Mouse (Mus musculus) lung, embryonic 14.5 days (tissue): Measurements from ENCODE around the gene Ak5. TPM values are rescaled to one million over a fixed set of nuclear protein-coding genes. Genes with fewer than 3 reads are reported as not detected.

Experiments used
- ATAC-seq: fragments of 200-750 bp; cut with Nextera tagmentation; 2 replicates; pipeline ENCODE4 v1.8.0; 2017; ENCODE audit warnings: mild to moderate bottlenecking, moderate TSS enrichment, moderate library complexity; ENCODE audit not compliant: insufficient read depth
- DNase-seq: peaks from one replicate; pipeline ENCODE4 v3.0.0-alpha.2; 2015
- H3K27ac ChIP-seq: fragments of 300-500 bp; sonication (generic); 2 replicates; pipeline ENCODE4 v1.5.1; 2014; ENCODE audit warnings: low read depth, mild to moderate bottlenecking, moderate library complexity
- H3K27me3 ChIP-seq: fragments of 300-500 bp; sonication (generic); 2 replicates; pipeline ENCODE4 v1.6.1; 2014; ENCODE audit warnings: low read length, control low read depth; ENCODE audit not compliant: insufficient read depth
- H3K36me3 ChIP-seq: fragments of 300-500 bp; sonication (generic); 2 replicates; pipeline ENCODE4 v1.6.1; 2014; ENCODE audit warnings: control low read depth; ENCODE audit not compliant: insufficient read depth
- H3K4me1 ChIP-seq: fragments of 300-500 bp; sonication (generic); 2 replicates; pipeline ENCODE4 v1.6.1; 2014; ENCODE audit warnings: antibody characterized with exemption, control low read depth; ENCODE audit not compliant: insufficient read depth
- H3K4me2 ChIP-seq: fragments of 300-500 bp; sonication (generic); 2 replicates; pipeline ENCODE4 v1.6.1; 2014; ENCODE audit warnings: mild to moderate bottlenecking
- H3K4me3 ChIP-seq: fragments of 300-500 bp; sonication (generic); 2 replicates; pipeline ENCODE4 v1.5.1; 2014; ENCODE audit warnings: low read depth, low read length
- H3K9ac ChIP-seq: fragments of 300-500 bp; sonication (generic); 2 replicates; pipeline ENCODE4 v1.6.1; 2014
- H3K9me3 ChIP-seq: fragments of 300-500 bp; sonication (generic); 2 replicates; pipeline ENCODE4 v1.6.1; 2016; ENCODE audit warnings: low read depth, low read length, control low read depth
- CTCF ChIP-seq: IDR thresholded peaks from 2 replicates; pipeline ENCODE4 v1.5.1; 2016; ENCODE audit warnings: antibody characterized with exemption, low read depth
- WGBS: fragments of 180-500 bp; shearing (Covaris S2); extraction: QIAGEN DNeasy Blood & Tissue Kit; methylation state at CpG from one replicate; pipeline ENCODE4 v1.1.7; 2014; 5-methylcytosine and 5-hydroxymethylcytosine counted together
- polyA plus RNA-seq: library from polyadenylated mRNA; unstranded; fragments of >200 nt; fragmentation: Nextera tagmentation; extraction: Ambion mirVana; gene quantifications from 2 replicates; pipeline ENCODE4 v1.2.1, GENCODE M21; 2014

Gene Ak5
- polyA plus RNA-seq, 1 experiment from 2014 or later = 4.1 TPM

GRCm38 (mm10) chr3:152444114-152444513, 224.0 kb downstream of the Ak5 start:
- TF ChIP-seq CTCF = no peak
- ATAC-seq (no peak), DNase-seq (peak; percentile 10)
- no peak overlapping the region for H3K27ac ChIP-seq
- no peak overlapping the region for H3K4me2 ChIP-seq
- H3K36me3 ChIP-seq = peaks cover 17% of the 10 kb centered on the region
- H3K4me3 ChIP-seq = no peak overlapping the region
- no peaks in the 10 kb centered on the region for H3K4me1 ChIP-seq
- no peaks in the 10 kb centered on the region for H3K9me3 ChIP-seq
- 49% methylated on average over 3 of the region's 3 CpGs for WGBS
- no peaks in the 10 kb centered on the region for H3K27me3 ChIP-seq
- no peak overlapping the region for H3K9ac ChIP-seq

GRCm38 (mm10) chr3:152442795-152443194, 225.4 kb downstream of the Ak5 start:
- 91% methylated on average over 4 of the region's 4 CpGs for WGBS
- no peak for TF ChIP-seq CTCF
- H3K4me3 ChIP-seq = no peak overlapping the region
- H3K4me1 ChIP-seq = no peaks in the 10 kb centered on the region
- no peak overlapping the region for H3K9ac ChIP-seq
- DNase-seq (no peak), ATAC-seq (no peak)
- H3K4me2 ChIP-seq = no peak overlapping the region
- H3K36me3 ChIP-seq = peaks cover 11% of the 10 kb centered on the region
- no peaks in the 10 kb centered on the region for H3K9me3 ChIP-seq
- H3K27me3 ChIP-seq = no peaks in the 10 kb centered on the region
- H3K27ac ChIP-seq = no peak overlapping the region

GRCm38 (mm10) chr3:152438068-152438467, 230.1 kb downstream of the Ak5 start:
- ATAC-seq = no peak
- DNase-seq = no peak
- H3K9ac ChIP-seq = no peak overlapping the region
- 94% methylated on average over 7 of the region's 7 CpGs for WGBS
- no peak overlapping the region for H3K27ac ChIP-seq
- H3K9me3 ChIP-seq = no peaks in the 10 kb centered on the region
- peaks cover 13% of the 10 kb centered on the region for H3K36me3 ChIP-seq
- H3K4me1 ChIP-seq = no peaks in the 10 kb centered on the region
- no peak overlapping the region for H3K4me2 ChIP-seq
- TF ChIP-seq CTCF = no peak
- H3K27me3 ChIP-seq = no peaks in the 10 kb centered on the region
- no peak overlapping the region for H3K4me3 ChIP-seq

GRCm38 (mm10) chr3:152435590-152435989, 232.6 kb downstream of the Ak5 start:
- no peak for DNase-seq
- Histone ChIP-seq H3K36me3 (peaks cover 11% of the 10 kb centered on the region), H3K4me3 (no peak overlapping the region), H3K4me1 (no peaks in the 10 kb centered on the region), H3K27me3 (no peaks in the 10 kb centered on the region), H3K4me2 (no peak overlapping the region), H3K9me3 (no peaks in the 10 kb centered on the region), H3K27ac (no peak overlapping the region), H3K9ac (no peak overlapping the region)
- no peak for TF ChIP-seq CTCF
- ATAC-seq = no peak

GRCm38 (mm10) chr3:152432677-152433076, 235.5 kb downstream of the Ak5 start:
- no peak for DNase-seq
- H3K27ac ChIP-seq = no peak overlapping the region
- no peak overlapping the region for H3K4me3 ChIP-seq
- no peak overlapping the region for H3K4me2 ChIP-seq
- H3K9ac ChIP-seq = no peak overlapping the region
- no peaks in the 10 kb centered on the region for H3K9me3 ChIP-seq
- 93% methylated on average over 7 of the region's 7 CpGs for WGBS
- H3K27me3 ChIP-seq = no peaks in the 10 kb centered on the region
- H3K4me1 ChIP-seq = no peaks in the 10 kb centered on the region
- H3K36me3 ChIP-seq = peaks cover 34% of the 10 kb centered on the region
- ATAC-seq = no peak
- TF ChIP-seq CTCF = no peak

- no peak for ATAC-seq
- Histone ChIP-seq H3K4me2 (no peak overlapping the region), H3K27ac (no peak overlapping the region), H3K27me3 (no peaks in the 10 kb centered on the region), H3K36me3 (peaks cover 43% of the 10 kb centered on the region), H3K9ac (no peak overlapping the region), H3K4me3 (no peak overlapping the region), H3K9me3 (no peaks in the 10 kb centered on the region), H3K4me1 (no peaks in the 10 kb centered on the region)
- TF ChIP-seq CTCF = no peak
- no peak for DNase-seq
- WGBS = 87% methylated on average over 8 of the region's 8 CpGs
These were observed 239.2 kb downstream of the Ak5 start for GRCm38 (mm10) chr3:152428925-152429324.

Other genes starting within 250 kb of the Ak5 start
- 46.2 and 50.3 TPM in 2 replicates for gene Pigk, start 45.7 kb upstream of the Ak5 start, polyA plus RNA-seq